Mouse (Mus musculus): ENCODE results near the gene Ifitm5. TPM values are rescaled to one million over a fixed set of nuclear protein-coding genes. Genes with fewer than 3 reads are reported as not detected.
"Not testable (repeated sequence)": the region's sequence is repeated elsewhere in the genome, so short reads cannot be mapped to it uniquely, and the experiment has no call there.

Gene Ifitm5
- total and polyA plus RNA-seq, 2 experiments, result 0.55 to 1.0 TPM

GRCm38 (mm10) chr7:140975465-140975864 lies 25.4 kb upstream of the Ifitm5 start:
- no peak overlapping the region for H3K9ac ChIP-seq (ENCODE audit: low read depth, low read length)
- no peak for DNase-seq (ENCODE audit: extremely low read depth, low read depth, low spot score)
- 86% methylated on average over 3 of the region's 3 CpGs for WGBS
- H3K36me3 ChIP-seq (ENCODE audit: control insufficient read depth, insufficient read depth, low read length), result no peaks in the 10 kb centered on the region
- no peak overlapping the region for H3K27ac ChIP-seq (replicated peaks; ENCODE audit: insufficient read depth, low read depth, low read length)
- H3K79me2 ChIP-seq (ENCODE audit: control insufficient read depth, insufficient read depth, low read length), result no peaks in the 10 kb centered on the region
- no peaks in the 10 kb centered on the region; the same call in 1 of the 2 replicates for H3K27me3 ChIP-seq (ENCODE audit: control insufficient read depth, insufficient read depth, low read length)
- TF ChIP-seq CTCF (IDR thresholded peaks at IDR 0.05; ENCODE audit: low read depth, low read length), result no peak
- no peak for TF ChIP-seq POLR2A (IDR thresholded peaks at IDR 0.05; ENCODE audit: extremely low read depth, insufficient read depth, low read length)
- H3K4me1 ChIP-seq (ENCODE audit: control insufficient read depth, insufficient read depth, low read length), result no peaks in the 10 kb centered on the region
- H3K4me3 ChIP-seq (ENCODE audit: insufficient read depth, low read depth, low read length), result no peak overlapping the region

DNA sequence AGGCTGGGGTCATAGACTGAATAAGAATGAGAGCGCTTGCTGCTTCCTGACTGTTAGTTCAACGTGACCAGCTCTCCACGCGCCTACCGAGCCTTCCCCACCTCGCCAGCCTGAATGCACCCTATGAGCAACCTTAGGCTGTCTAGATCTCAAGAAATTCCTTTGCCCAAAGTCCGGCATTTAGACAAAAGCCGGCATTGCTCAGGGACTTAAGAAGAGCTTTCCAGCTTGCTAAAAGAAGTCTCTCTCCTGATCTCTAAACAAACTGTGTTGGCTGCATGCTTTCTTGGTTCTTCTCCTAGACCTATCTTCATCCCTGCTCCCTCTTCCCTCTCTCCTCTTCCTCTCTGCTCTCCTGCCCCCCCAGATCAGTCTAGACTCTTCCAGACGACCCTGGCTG lies 24.8 kb upstream of the Ifitm5 start:
- Histone ChIP-seq H3K27ac (replicated peaks; ENCODE audit: insufficient read depth, low read depth, low read length) (no peak overlapping the region), H3K79me2 (ENCODE audit: control insufficient read depth, insufficient read depth, low read length) (no peaks in the 10 kb centered on the region), H3K27me3 (ENCODE audit: control insufficient read depth, insufficient read depth, low read length) (no peaks in the 10 kb centered on the region; the same call in 1 of the 2 replicates), H3K36me3 (ENCODE audit: control insufficient read depth, insufficient read depth, low read length) (no peaks in the 10 kb centered on the region), H3K9ac (ENCODE audit: low read depth, low read length) (no peak overlapping the region), H3K4me1 (ENCODE audit: control insufficient read depth, insufficient read depth, low read length) (no peaks in the 10 kb centered on the region), H3K4me3 (ENCODE audit: insufficient read depth, low read depth, low read length) (no peak overlapping the region)
- no peak for TF ChIP-seq POLR2A (IDR thresholded peaks at IDR 0.05; ENCODE audit: extremely low read depth, insufficient read depth, low read length)
- TF ChIP-seq CTCF (IDR thresholded peaks at IDR 0.05; ENCODE audit: low read depth, low read length), result no peak
- 67% methylated on average over 9 of the region's 9 CpGs for WGBS
- no peak for DNase-seq (ENCODE audit: extremely low read depth, low read depth, low spot score)

DNA sequence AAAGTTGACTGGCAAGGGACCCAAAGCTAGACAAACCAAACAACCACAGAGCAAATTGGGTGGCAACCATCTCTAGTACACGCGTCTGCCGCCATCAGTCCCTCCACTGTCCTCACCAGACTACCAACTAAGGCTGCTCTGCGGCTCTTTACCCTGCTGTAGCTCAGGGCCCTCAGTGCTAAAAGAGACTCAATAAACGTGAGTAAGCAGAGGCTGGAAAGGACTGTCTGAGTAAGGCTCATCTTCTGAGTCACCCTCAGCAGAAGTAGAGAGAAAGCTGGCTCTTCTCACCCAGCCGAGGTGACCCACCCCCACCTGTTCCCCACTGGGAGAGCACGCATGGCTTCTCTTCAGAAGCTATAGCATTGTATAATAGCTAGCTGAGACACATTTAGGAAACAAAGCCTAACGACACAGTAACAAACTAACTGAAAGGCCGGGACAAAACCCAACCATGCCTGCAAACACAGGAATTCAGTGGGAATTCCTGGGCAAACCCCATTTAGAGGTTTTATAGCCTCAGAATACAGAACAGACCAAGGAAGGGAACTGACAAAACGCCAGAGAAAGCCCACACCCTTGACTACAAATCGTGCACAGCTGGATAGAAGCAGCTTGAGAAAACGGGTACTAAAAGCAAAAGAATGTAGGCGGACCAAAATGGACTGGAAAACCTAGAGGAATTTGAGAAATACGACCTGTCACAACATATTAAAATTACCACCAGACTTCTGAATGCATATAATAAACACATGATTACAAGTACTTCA lies 23.5 kb upstream of the Ifitm5 start:
- Histone ChIP-seq H3K79me2 (ENCODE audit: control insufficient read depth, insufficient read depth, low read length) (no peaks in the 10 kb centered on the region), H3K9ac (ENCODE audit: low read depth, low read length) (no peak overlapping the region), H3K4me1 (ENCODE audit: control insufficient read depth, insufficient read depth, low read length) (no peaks in the 10 kb centered on the region), H3K36me3 (ENCODE audit: control insufficient read depth, insufficient read depth, low read length) (no peaks in the 10 kb centered on the region), H3K27me3 (ENCODE audit: control insufficient read depth, insufficient read depth, low read length) (no peaks in the 10 kb centered on the region), H3K27ac (replicated peaks; ENCODE audit: insufficient read depth, low read depth, low read length) (no peak overlapping the region), H3K4me3 (ENCODE audit: insufficient read depth, low read depth, low read length) (no peak overlapping the region)
- WGBS, result 68% methylated on average over 14 of the region's 14 CpGs
- no peak for DNase-seq (ENCODE audit: extremely low read depth, low read depth, low spot score)
- no peak for TF ChIP-seq CTCF (IDR thresholded peaks at IDR 0.05; ENCODE audit: low read depth, low read length)
- TF ChIP-seq POLR2A (IDR thresholded peaks at IDR 0.05; ENCODE audit: extremely low read depth, insufficient read depth, low read length), result no peak

GRCm38 (mm10) chr7:140971479-140972171 lies 21.5 kb upstream of the Ifitm5 start:
- H3K79me2 ChIP-seq (ENCODE audit: control insufficient read depth, insufficient read depth, low read length), result no peaks in the 10 kb centered on the region
- TF ChIP-seq POLR2A (IDR thresholded peaks at IDR 0.05; ENCODE audit: extremely low read depth, insufficient read depth, low read length) (no peak), CTCF (IDR thresholded peaks at IDR 0.05; ENCODE audit: low read depth, low read length) (no peak)
- DNase-seq (ENCODE audit: extremely low read depth, low read depth, low spot score), result peak; percentile 46
- H3K27ac ChIP-seq (replicated peaks; ENCODE audit: insufficient read depth, low read depth, low read length), result peak overlapping the region; percentile 42; the same call in 1 of the 2 replicates
- no peaks in the 10 kb centered on the region for H3K4me1 ChIP-seq (ENCODE audit: control insufficient read depth, insufficient read depth, low read length)
- no peak overlapping the region for H3K4me3 ChIP-seq (ENCODE audit: insufficient read depth, low read depth, low read length)
- H3K9ac ChIP-seq (ENCODE audit: low read depth, low read length), result no peak overlapping the region
- WGBS, result 87% methylated on average over 8 of the region's 8 CpGs
- H3K27me3 ChIP-seq (ENCODE audit: control insufficient read depth, insufficient read depth, low read length), result no peaks in the 10 kb centered on the region
- H3K36me3 ChIP-seq (ENCODE audit: control insufficient read depth, insufficient read depth, low read length), result no peaks in the 10 kb centered on the region

DNA sequence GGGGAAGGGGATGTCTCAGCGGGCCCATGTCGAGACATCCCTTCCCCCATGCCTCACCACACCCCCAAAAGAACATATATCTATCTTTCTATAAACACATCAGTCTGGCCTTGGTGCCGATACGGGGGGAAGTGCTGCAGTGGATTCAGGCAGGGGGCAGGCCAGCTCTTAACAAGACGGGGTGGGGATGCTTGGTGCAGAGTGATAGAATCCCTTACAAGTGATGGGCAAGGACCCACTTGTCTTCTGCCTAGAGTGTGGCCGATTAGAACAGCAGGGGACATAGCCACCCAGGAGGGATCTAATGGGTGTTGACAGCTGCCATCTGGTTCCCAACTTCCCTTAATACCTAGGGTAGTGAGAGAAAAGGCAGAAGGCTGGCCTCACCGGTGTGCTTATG lies 20.8 kb upstream of the Ifitm5 start:
- no peaks in the 10 kb centered on the region for H3K79me2 ChIP-seq (ENCODE audit: control insufficient read depth, insufficient read depth, low read length)
- peak overlapping the region; percentile 30 for H3K9ac ChIP-seq (ENCODE audit: low read depth, low read length)
- no peak for DNase-seq (ENCODE audit: extremely low read depth, low read depth, low spot score)
- TF ChIP-seq CTCF (IDR thresholded peaks at IDR 0.05; ENCODE audit: low read depth, low read length), result no peak
- TF ChIP-seq POLR2A (IDR thresholded peaks at IDR 0.05; ENCODE audit: extremely low read depth, insufficient read depth, low read length), result no peak
- H3K4me3 ChIP-seq (ENCODE audit: insufficient read depth, low read depth, low read length), result no peak overlapping the region
- H3K27me3 ChIP-seq (ENCODE audit: control insufficient read depth, insufficient read depth, low read length), result no peaks in the 10 kb centered on the region
- peak overlapping the region; percentile 58 for H3K27ac ChIP-seq (replicated peaks; ENCODE audit: insufficient read depth, low read depth, low read length)
- 76% methylated on average over 7 of the region's 7 CpGs for WGBS
- H3K36me3 ChIP-seq (ENCODE audit: control insufficient read depth, insufficient read depth, low read length), result no peaks in the 10 kb centered on the region
- no peaks in the 10 kb centered on the region for H3K4me1 ChIP-seq (ENCODE audit: control insufficient read depth, insufficient read depth, low read length)

DNA sequence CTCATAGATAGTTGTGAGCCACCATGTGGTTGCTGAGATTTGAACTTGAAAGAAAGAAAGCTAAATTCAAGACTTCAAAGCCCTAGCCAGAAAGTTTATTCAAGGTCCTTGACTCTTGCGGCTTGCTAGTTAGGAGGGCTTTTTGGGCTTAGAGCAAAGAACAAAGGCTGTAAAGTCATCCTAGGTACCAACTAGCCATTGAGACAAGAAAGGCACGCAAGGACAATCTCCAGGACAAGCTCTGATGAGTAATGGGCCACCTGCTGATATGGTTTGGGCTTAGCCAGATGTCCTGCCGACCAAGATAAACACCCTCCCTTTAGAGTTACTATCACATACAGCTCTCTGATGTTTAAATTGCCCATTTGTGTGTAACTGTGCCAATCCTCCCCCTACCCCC lies 18.6 kb upstream of the Ifitm5 start:
- not testable (repeated sequence) for H3K4me1 ChIP-seq (ENCODE audit: control insufficient read depth, insufficient read depth, low read length); H3K36me3 ChIP-seq (ENCODE audit: control insufficient read depth, insufficient read depth, low read length); H3K9ac ChIP-seq (ENCODE audit: low read depth, low read length); H3K79me2 ChIP-seq (ENCODE audit: control insufficient read depth, insufficient read depth, low read length); H3K27ac ChIP-seq (replicated peaks; ENCODE audit: insufficient read depth, low read depth, low read length); DNase-seq (ENCODE audit: extremely low read depth, low read depth, low spot score); H3K27me3 ChIP-seq (ENCODE audit: control insufficient read depth, insufficient read depth, low read length)
- peak overlapping the region; percentile 48; the same call in 1 of the 2 replicates for H3K4me3 ChIP-seq (ENCODE audit: insufficient read depth, low read depth, low read length)
- 62% methylated on average over 3 of the region's 3 CpGs for WGBS
